Mouse (Mus musculus): ENCODE results near the gene Ppp1r26. TPM values are rescaled to one million over a fixed set of nuclear protein-coding genes. Genes with fewer than 3 reads are reported as not detected.

Gene Ppp1r26
- polyA plus RNA-seq, 1 experiment from 2014 or later: 2.3 TPM

DNA sequence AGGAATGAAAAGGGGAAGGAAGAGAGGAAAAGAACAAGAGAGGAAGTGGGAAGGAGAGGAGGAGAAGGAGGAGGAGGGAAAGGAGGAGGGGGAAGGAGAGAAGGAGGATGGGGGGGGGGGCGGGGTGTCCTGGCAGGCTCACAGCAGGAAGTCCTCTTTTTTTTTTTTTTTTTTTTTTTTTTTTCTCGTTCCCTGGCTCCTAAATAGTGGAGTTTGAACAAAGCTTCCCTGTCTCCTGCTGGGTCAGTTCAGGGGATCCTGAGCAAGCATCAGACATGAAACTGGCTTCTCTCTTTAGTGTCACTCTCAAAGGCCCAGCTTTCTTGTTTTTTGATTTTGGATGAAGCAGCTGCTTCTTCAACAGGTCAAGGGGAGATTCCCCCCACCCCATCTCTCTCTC is 13.1 kb upstream of the Ppp1r26 start:
- Histone ChIP-seq H3K9me3 (ENCODE audit: control insufficient read depth, low read length) (no peaks in the 10 kb centered on the region), H3K36me3 (ENCODE audit: control insufficient read depth, insufficient read depth, low read length) (no peaks in the 10 kb centered on the region), H3K4me3 (ENCODE audit: low read length) (no peak overlapping the region), H3K9ac (ENCODE audit: low read depth, low read length) (no peak overlapping the region), H3K27ac (ENCODE audit: low read length) (no peak overlapping the region), H3K4me2 (ENCODE audit: low read depth, low read length) (no peak overlapping the region), H3K4me1 (ENCODE audit: control insufficient read depth, insufficient read depth, low read length) (no peaks in the 10 kb centered on the region), H3K27me3 (replicated peaks; ENCODE audit: control insufficient read depth, insufficient read depth, low read length) (no peaks in the 10 kb centered on the region)
- ATAC-seq: no peak
- WGBS: no CpG with 5 or more reads among the region's 2 CpGs

DNA sequence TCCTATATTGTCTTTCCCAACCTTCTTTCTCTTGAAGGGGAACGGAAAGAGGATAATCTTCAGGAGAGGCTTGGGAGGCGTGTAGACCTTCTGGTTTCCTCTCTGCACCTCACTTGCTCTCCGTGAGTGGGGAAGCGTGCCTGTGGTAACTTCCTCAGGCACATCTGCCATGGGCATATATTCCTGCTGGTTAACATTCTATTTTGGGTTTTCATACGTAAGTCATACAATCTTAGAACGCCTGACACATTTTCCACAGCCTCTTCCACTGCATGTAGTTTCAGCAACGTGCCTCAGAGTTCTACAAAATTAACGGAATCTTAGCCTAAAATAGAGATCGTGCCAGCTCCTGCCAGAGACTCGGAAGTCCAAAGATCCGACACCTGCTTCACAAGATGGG is 11.2 kb upstream of the Ppp1r26 start:
- WGBS: 85% methylated on average over 11 of the region's 11 CpGs

DNA sequence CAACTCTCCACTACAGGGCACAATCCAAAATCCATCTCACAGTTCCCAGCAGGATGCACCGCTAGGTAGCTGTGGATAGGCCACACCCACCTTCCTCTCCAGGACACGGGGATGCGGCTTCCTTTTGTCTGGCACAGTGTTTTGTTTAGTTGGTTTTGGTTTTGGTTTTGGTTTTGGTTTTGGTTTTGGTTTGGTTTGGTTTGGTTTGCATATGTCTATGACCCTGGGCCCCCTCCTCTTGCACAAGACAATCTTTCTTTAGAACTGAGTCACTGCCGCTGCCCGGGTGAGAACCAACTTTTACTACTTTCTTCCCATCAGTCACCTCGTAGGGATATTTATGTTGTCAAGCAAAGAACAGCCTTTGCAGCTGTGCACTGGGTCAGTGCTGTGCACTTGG is 5.8 kb upstream of the Ppp1r26 start:
- Histone ChIP-seq H3K9me3 (ENCODE audit: control insufficient read depth, low read length) (no peaks in the 10 kb centered on the region), H3K4me3 (ENCODE audit: low read length) (no peak overlapping the region), H3K4me2 (ENCODE audit: low read depth, low read length) (no peak overlapping the region), H3K4me1 (ENCODE audit: control insufficient read depth, insufficient read depth, low read length) (no peaks in the 10 kb centered on the region), H3K27ac (ENCODE audit: low read length) (no peak overlapping the region), H3K9ac (ENCODE audit: low read depth, low read length) (no peak overlapping the region), H3K36me3 (ENCODE audit: control insufficient read depth, insufficient read depth, low read length) (no peaks in the 10 kb centered on the region), H3K27me3 (replicated peaks; ENCODE audit: control insufficient read depth, insufficient read depth, low read length) (no peaks in the 10 kb centered on the region)
- ATAC-seq: no peak
- WGBS: 62% methylated on average over 6 of the region's 6 CpGs

More for the DNA sequence above, 11.2 kb upstream of the Ppp1r26 start:
- H3K4me1 ChIP-seq (ENCODE audit: control insufficient read depth, insufficient read depth, low read length): no peaks in the 10 kb centered on the region
- no peak overlapping the region for H3K4me2 ChIP-seq (ENCODE audit: low read depth, low read length)
- no peak for ATAC-seq
- H3K36me3 ChIP-seq (ENCODE audit: control insufficient read depth, insufficient read depth, low read length): no peaks in the 10 kb centered on the region
- H3K27ac ChIP-seq (ENCODE audit: low read length): no peak overlapping the region
- H3K27me3 ChIP-seq (replicated peaks; ENCODE audit: control insufficient read depth, insufficient read depth, low read length): no peaks in the 10 kb centered on the region
- H3K9me3 ChIP-seq (ENCODE audit: control insufficient read depth, low read length): no peaks in the 10 kb centered on the region
- no peak overlapping the region for H3K9ac ChIP-seq (ENCODE audit: low read depth, low read length)
- H3K4me3 ChIP-seq (ENCODE audit: low read length): no peak overlapping the region

DNA sequence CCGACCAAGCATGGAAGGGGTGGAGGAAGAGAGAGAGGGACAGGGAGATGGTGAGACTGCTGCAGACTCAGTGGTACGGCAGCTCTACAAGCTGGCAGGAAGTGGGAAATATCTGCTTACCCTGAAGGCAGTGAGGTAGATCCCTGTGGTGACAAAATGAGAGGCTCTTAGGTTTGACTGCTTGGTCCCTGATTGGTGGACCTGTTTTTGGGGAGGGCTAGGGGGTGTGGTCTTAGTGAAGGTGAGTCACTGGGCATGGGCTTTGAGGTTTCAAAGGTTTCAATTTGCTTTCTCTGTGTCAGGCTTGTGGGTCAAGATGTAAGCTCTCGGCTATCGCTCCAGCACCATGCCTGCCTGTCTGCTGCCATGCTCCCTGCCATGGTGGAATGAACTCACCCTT is 1.5 kb upstream of the Ppp1r26 start:
- Histone ChIP-seq H3K4me3 (ENCODE audit: low read length) (no peak overlapping the region), H3K27ac (ENCODE audit: low read length) (no peak overlapping the region), H3K9ac (ENCODE audit: low read depth, low read length) (no peak overlapping the region), H3K27me3 (replicated peaks; ENCODE audit: control insufficient read depth, insufficient read depth, low read length) (no peaks in the 10 kb centered on the region), H3K36me3 (ENCODE audit: control insufficient read depth, insufficient read depth, low read length) (no peaks in the 10 kb centered on the region), H3K9me3 (ENCODE audit: control insufficient read depth, low read length) (no peaks in the 10 kb centered on the region), H3K4me1 (ENCODE audit: control insufficient read depth, insufficient read depth, low read length) (peaks cover 10% of the 10 kb centered on the region), H3K4me2 (ENCODE audit: low read depth, low read length) (no peak overlapping the region)
- ATAC-seq: no peak
- 83% methylated on average over 4 of the region's 4 CpGs for WGBS

DNA sequence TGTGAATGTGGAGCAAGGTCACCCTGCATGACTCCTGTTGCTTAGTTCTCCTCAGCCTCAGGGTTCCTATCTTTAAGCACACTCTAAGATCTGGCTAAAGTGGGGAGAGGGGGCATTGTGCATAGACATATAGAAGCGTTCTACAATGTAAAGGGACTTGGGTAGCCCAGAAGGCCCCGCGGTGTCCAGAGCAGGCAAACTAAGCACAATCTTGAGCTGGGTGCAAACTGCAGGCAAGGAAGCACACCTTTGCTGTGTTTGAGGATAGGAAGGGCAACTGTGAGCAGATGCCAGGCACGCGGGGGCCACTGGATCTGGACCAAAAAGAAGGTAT is 452 bp upstream of the Ppp1r26 start:
- Histone ChIP-seq H3K36me3 (ENCODE audit: control insufficient read depth, insufficient read depth, low read length) (no peaks in the 10 kb centered on the region), H3K27me3 (replicated peaks; ENCODE audit: control insufficient read depth, insufficient read depth, low read length) (no peaks in the 10 kb centered on the region), H3K9me3 (ENCODE audit: control insufficient read depth, low read length) (no peaks in the 10 kb centered on the region), H3K9ac (ENCODE audit: low read depth, low read length) (peak overlapping the region; percentile 86), H3K4me1 (ENCODE audit: control insufficient read depth, insufficient read depth, low read length) (peaks cover 10% of the 10 kb centered on the region), H3K27ac (ENCODE audit: low read length) (peak overlapping the region; percentile 57), H3K4me2 (ENCODE audit: low read depth, low read length) (peak overlapping the region; percentile 97), H3K4me3 (ENCODE audit: low read length) (peak overlapping the region; percentile 73)
- WGBS: 6% methylated on average over 5 of the region's 5 CpGs
- ATAC-seq: peak; percentile 27; the same call in 1 of the 2 replicates

DNA sequence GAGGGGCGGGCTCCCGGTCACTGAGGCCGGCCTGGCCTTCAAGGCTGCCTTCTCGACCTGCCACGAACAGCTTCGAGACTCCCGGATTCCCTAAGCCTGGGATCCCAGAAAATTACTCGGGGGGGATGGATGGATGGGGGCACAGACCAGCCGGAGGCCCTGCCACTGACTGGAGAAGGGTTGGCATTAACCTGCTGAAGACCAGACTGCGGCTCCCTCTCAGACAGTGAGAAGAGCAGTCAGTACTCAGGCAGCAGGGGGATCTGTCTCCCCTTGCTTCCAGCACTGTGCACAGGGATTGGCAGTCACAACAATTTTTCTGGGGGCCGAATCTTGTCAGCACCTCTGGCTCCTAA is 693 bp downstream of the Ppp1r26 start:
- Histone ChIP-seq H3K9ac (ENCODE audit: low read depth, low read length) (peak overlapping the region; percentile 86), H3K27me3 (replicated peaks; ENCODE audit: control insufficient read depth, insufficient read depth, low read length) (no peaks in the 10 kb centered on the region), H3K4me1 (ENCODE audit: control insufficient read depth, insufficient read depth, low read length) (peaks cover 10% of the 10 kb centered on the region), H3K4me2 (ENCODE audit: low read depth, low read length) (peak overlapping the region; percentile 97), H3K4me3 (ENCODE audit: low read length) (peak overlapping the region; percentile 73), H3K9me3 (ENCODE audit: control insufficient read depth, low read length) (no peaks in the 10 kb centered on the region), H3K36me3 (ENCODE audit: control insufficient read depth, insufficient read depth, low read length) (no peaks in the 10 kb centered on the region), H3K27ac (ENCODE audit: low read length) (peak overlapping the region; percentile 57)
- peak; percentile 42 for ATAC-seq
- WGBS: 6% methylated on average over 11 of the region's 11 CpGs

DNA sequence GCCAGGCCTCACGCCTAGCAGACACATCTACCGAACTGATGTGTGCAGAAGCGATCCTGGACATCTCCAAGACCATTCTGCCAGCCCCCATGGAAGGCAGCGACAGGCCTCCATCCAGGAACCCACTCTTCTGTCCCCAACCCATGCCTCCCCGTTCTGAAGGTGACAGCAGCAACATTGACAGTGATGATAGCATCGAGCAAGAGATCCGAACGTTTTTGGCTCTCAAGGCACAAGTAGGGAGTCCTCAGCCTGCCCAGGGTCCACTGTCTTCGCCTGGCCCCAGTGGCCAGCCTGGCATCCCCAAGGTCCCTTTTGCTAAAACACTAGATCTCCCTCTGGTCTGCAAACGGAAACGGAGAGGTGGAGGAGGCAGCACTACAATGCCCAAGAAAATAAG is 5.1 kb downstream of the Ppp1r26 start:
- 90% methylated on average over 11 of the region's 11 CpGs for WGBS

DNA sequence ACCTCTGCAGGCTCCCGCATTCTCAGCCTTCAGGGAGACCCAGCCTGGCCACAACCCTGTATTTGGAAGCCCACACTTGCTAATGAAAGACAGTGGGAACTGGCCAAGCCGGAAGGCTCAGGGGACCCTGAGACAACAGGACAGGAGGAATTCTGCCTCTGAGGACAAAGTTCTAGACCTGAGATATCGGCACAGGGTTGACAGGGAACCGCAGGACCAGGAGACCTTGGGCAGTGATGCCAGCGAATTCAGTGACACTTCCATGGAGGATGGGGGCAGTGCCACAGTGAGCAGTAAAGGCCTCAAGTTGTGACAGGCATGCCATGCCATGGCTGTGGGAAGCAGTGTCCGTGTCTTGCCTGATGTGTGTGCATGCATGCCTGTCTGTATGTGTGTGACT is 6.9 kb downstream of the Ppp1r26 start:
- no peak overlapping the region for H3K4me2 ChIP-seq (ENCODE audit: low read depth, low read length)
- no peak overlapping the region for H3K4me3 ChIP-seq (ENCODE audit: low read length)
- H3K36me3 ChIP-seq (ENCODE audit: control insufficient read depth, insufficient read depth, low read length): 0 out of 2 replicates have a peak, but pooled peaks cover 4% of the 10 kb centered on the region
- H3K9me3 ChIP-seq (ENCODE audit: control insufficient read depth, low read length): no peaks in the 10 kb centered on the region
- ATAC-seq: no peak
- H3K4me1 ChIP-seq (ENCODE audit: control insufficient read depth, insufficient read depth, low read length): no peaks in the 10 kb centered on the region
- 94% methylated on average over 6 of the region's 6 CpGs for WGBS
- H3K27me3 ChIP-seq (replicated peaks; ENCODE audit: control insufficient read depth, insufficient read depth, low read length): no peaks in the 10 kb centered on the region
- H3K27ac ChIP-seq (ENCODE audit: low read length): no peak overlapping the region
- no peak overlapping the region for H3K9ac ChIP-seq (ENCODE audit: low read depth, low read length)

More for the DNA sequence above, 5.1 kb downstream of the Ppp1r26 start:
- no peaks in the 10 kb centered on the region for H3K9me3 ChIP-seq (ENCODE audit: control insufficient read depth, low read length)
- no peaks in the 10 kb centered on the region for H3K27me3 ChIP-seq (replicated peaks; ENCODE audit: control insufficient read depth, insufficient read depth, low read length)
- 0 out of 2 replicates have a peak, but pooled peaks cover 4% of the 10 kb centered on the region for H3K36me3 ChIP-seq (ENCODE audit: control insufficient read depth, insufficient read depth, low read length)
- no peak overlapping the region for H3K4me3 ChIP-seq (ENCODE audit: low read length)
- no peak overlapping the region for H3K27ac ChIP-seq (ENCODE audit: low read length)
- H3K4me2 ChIP-seq (ENCODE audit: low read depth, low read length): no peak overlapping the region
- H3K9ac ChIP-seq (ENCODE audit: low read depth, low read length): no peak overlapping the region
- peaks cover 5% of the 10 kb centered on the region for H3K4me1 ChIP-seq (ENCODE audit: control insufficient read depth, insufficient read depth, low read length)
- no peak for ATAC-seq

DNA sequence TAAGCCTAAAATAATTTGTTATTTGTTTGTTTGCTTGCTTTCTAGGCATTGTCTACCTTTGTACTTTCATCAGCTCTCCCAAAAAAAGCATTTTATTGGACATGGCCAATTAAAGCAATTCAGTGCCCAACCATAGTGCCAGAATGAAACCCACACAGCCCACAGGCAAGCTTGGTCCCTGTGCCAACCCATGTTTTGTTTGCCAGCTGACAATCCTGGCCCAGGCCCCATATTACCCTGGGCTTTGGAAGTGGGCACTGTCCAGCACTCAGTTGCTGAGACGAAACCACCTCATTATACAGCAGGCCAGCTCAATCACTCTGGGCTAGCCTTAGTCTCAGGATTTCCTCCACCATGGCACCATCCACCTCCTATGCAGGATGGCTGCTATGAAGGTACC is 10.0 kb downstream of the Ppp1r26 start:
- no peaks in the 10 kb centered on the region for H3K9me3 ChIP-seq (ENCODE audit: control insufficient read depth, low read length)
- WGBS: 83% methylated on average over 1 of the region's 1 CpGs
- H3K4me1 ChIP-seq (ENCODE audit: control insufficient read depth, insufficient read depth, low read length): no peaks in the 10 kb centered on the region
- H3K4me2 ChIP-seq (ENCODE audit: low read depth, low read length): no peak overlapping the region
- no peak for ATAC-seq
- 0 out of 2 replicates have a peak, but pooled peaks cover 4% of the 10 kb centered on the region for H3K36me3 ChIP-seq (ENCODE audit: control insufficient read depth, insufficient read depth, low read length)
- no peaks in the 10 kb centered on the region for H3K27me3 ChIP-seq (replicated peaks; ENCODE audit: control insufficient read depth, insufficient read depth, low read length)
- no peak overlapping the region for H3K4me3 ChIP-seq (ENCODE audit: low read length)
- H3K27ac ChIP-seq (ENCODE audit: low read length): no peak overlapping the region
- H3K9ac ChIP-seq (ENCODE audit: low read depth, low read length): no peak overlapping the region

DNA sequence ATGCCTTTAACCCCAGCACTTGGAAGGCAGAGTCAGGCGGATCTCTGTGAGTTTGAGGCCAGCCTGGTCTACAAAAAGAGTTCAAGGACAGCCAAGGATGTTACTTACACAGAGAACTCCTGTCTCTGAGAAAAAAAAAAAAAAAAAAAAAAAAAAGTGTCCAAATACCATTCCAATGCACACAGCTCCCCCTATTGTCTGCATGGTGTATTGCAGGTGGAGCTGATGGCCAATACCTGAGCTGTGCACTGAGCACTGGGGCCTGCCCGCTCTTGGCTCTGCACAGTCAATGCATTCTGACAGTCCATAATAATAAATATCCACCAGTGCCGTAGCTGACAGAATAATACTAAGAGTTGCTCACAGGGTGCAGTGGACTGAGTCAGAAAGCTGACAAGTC is 17.3 kb downstream of the Ppp1r26 start:
- Histone ChIP-seq H3K9me3 (ENCODE audit: control insufficient read depth, low read length) (no peaks in the 10 kb centered on the region), H3K4me2 (ENCODE audit: low read depth, low read length) (no peak overlapping the region), H3K4me1 (ENCODE audit: control insufficient read depth, insufficient read depth, low read length) (peaks cover 12% of the 10 kb centered on the region), H3K4me3 (ENCODE audit: low read length) (no peak overlapping the region), H3K27ac (ENCODE audit: low read length) (no peak overlapping the region), H3K9ac (ENCODE audit: low read depth, low read length) (no peak overlapping the region), H3K36me3 (ENCODE audit: control insufficient read depth, insufficient read depth, low read length) (no peaks in the 10 kb centered on the region), H3K27me3 (replicated peaks; ENCODE audit: control insufficient read depth, insufficient read depth, low read length) (no peaks in the 10 kb centered on the region)
- ATAC-seq: no peak
- 57% methylated on average over 3 of the region's 3 CpGs for WGBS

All from intestine, embryonic 16.5 days (tissue).